Mouse (Mus musculus) ES-E14 (cell line): ENCODE data around the gene Polr1a. TPM values are rescaled to one million over a fixed set of nuclear protein-coding genes. Genes with fewer than 3 reads are reported as not detected.
"Not testable (repeated sequence)": the region's sequence is repeated elsewhere in the genome, so short reads cannot be mapped to it uniquely, and the experiment has no call there.

Experiments
- DNase-seq: peaks from one replicate; pipeline ENCODE4 v3.0.0-alpha.2; 2013; ENCODE audit warnings: low read depth, low spot score
- H3K27ac ChIP-seq: 2 replicates; pipeline ENCODE4 v1.5.1; 2012; ENCODE audit warnings: low read depth, mild to moderate bottlenecking, low read length, moderate library complexity, mixed read lengths; ENCODE audit not compliant: poor library complexity, insufficient read depth, severe bottlenecking
- H3K36me3 ChIP-seq: 2 replicates; pipeline ENCODE4 v1.6.1; 2012; ENCODE audit warnings: mild to moderate bottlenecking, low read length, moderate library complexity, mixed read lengths; ENCODE audit not compliant: control insufficient read depth, poor library complexity, insufficient read depth, severe bottlenecking
- H3K4me1 ChIP-seq, 2 experiments: fragments of 150-350 bp in 1 of 2; sonication (generic) in 1 of 2; 2 replicates each; pipeline ENCODE4 v1.6.1; 2012; ENCODE audit warnings: low read length in 2 of 2, mild to moderate bottlenecking in 1 of 2, mixed read lengths in 1 of 2; ENCODE audit not compliant: control insufficient read depth in 2 of 2, insufficient read depth in 2 of 2, poor library complexity in 1 of 2
- H3K4me3 ChIP-seq, 2 experiments: fragments of 150-350 bp in 1 of 2; sonication (generic) in 1 of 2; 2 replicates each; pipeline ENCODE4 v1.5.1; 2012; ENCODE audit warnings: low read length in 2 of 2, low read depth in 1 of 2, mild to moderate bottlenecking in 1 of 2, mixed read lengths in 1 of 2; ENCODE audit not compliant: insufficient read depth in 1 of 2, poor library complexity in 1 of 2, severe bottlenecking in 1 of 2
- H3K9ac ChIP-seq: 2 replicates; pipeline ENCODE4 v1.6.1; 2012; ENCODE audit warnings: low read depth, mild to moderate bottlenecking, low read length, mixed read lengths; ENCODE audit not compliant: poor library complexity, insufficient read depth, severe bottlenecking
- H3K9me3 ChIP-seq: fragments of 150-350 bp; sonication (generic); 2 replicates; pipeline ENCODE4 v1.6.1; 2012; ENCODE audit warnings: low read depth, mild to moderate bottlenecking, low read length; ENCODE audit not compliant: control insufficient read depth, insufficient read depth
- CHD2 ChIP-seq: IDR thresholded peaks from 2 replicates; pipeline ENCODE4 v1.6.1; 2014; ENCODE audit warnings: mild to moderate bottlenecking, low read depth, low read length, inconsistent platforms
- HCFC1 ChIP-seq: IDR thresholded peaks from 2 replicates; pipeline ENCODE4 v1.6.1; 2012; ENCODE audit warnings: low read length, inconsistent platforms, borderline replicate concordance; ENCODE audit not compliant: insufficient read depth
- MAFK ChIP-seq: IDR thresholded peaks from 2 replicates; pipeline ENCODE4 v1.6.1; 2014; ENCODE audit warnings: mild to moderate bottlenecking, low read depth, low read length, inconsistent platforms; ENCODE audit not compliant: insufficient read depth
- ZC3H11A ChIP-seq: IDR thresholded peaks from 2 replicates; pipeline ENCODE4 v1.6.1; 2012; ENCODE audit warnings: low read depth, mild to moderate bottlenecking, inconsistent platforms, low read length, borderline replicate concordance
- ZNF384 ChIP-seq: IDR thresholded peaks from 2 replicates; pipeline ENCODE4 v1.6.1; 2012; ENCODE audit warnings: low read depth, low read length, inconsistent platforms
- in situ Hi-C, 2 experiments: fragments of 600-800 bp; cut with MboI; formaldehyde crosslinking; loops; one replicate each; pipeline ENCODE4 v1.15.1; 2025; ENCODE audit warnings: low sequenced_read_pairs in 2 of 2, inconsistent platforms in 1 of 2; ENCODE audit not compliant: unreplicated experiment in 2 of 2
- total RNA-seq: library from RNA; depleted of rRNA; stranded (reverse); fragments of 300-350 nt; gene quantifications from 2 replicates; pipeline ENCODE4 v1.2.3, GENCODE M21; 2012

Polr1a gene
- total RNA-seq, 1 experiment = 111 TPM

DNA sequence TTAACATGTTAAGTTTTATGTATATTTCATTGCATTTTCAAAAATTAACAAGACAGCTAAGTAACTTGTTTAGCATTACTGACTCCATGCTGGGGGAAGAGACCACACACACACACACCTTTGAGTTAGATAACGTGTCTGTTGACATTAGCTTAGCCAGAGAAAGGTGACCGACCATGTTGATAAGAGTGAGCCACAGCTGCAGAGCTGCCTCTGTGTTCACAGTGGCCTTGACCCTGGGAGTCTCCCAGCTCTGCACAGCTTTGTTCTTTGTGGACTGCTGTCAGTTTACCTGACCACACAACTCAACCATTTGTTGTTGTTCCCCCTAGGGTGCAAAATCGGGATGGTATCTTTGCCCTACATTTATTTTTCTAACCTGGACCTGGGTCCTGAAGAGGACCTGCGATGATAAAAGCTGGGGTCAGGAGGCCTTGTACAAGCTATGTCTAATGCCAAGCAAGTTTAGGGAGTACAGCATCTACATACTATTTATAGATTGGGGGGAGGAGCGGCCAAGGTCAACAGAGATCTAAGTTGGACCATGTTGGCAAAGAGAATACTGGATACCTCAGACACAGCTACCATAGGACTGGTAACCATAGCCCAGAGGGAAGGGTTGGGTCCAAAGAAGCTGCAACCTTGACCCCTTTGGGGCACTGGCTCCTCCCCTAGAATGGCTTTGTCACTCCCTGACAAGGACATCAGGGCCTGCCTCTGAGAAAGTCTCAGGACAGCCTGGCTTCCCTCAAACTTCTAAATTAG lies 3.0 kb downstream of the Polr1a start:
- Histone ChIP-seq H3K9ac (no peak overlapping the region; the same call in 1 of the 2 replicates), H3K27ac (no peak overlapping the region), H3K4me1 (no peaks in the 10 kb centered on the region; a peak in 1 of 4 replicates), H3K4me3 (no peak overlapping the region), H3K9me3 (no peaks in the 10 kb centered on the region), H3K36me3 (peaks cover 2% of the 10 kb centered on the region; the same call in 1 of the 2 replicates)
- in situ Hi-C loops = no loop called here
- no peak for TF ChIP-seq ZNF384
- no peak for TF ChIP-seq CHD2
- TF ChIP-seq HCFC1 = no peak
- TF ChIP-seq ZC3H11A = no peak
- TF ChIP-seq MAFK = no peak
- no peak for DNase-seq

DNA sequence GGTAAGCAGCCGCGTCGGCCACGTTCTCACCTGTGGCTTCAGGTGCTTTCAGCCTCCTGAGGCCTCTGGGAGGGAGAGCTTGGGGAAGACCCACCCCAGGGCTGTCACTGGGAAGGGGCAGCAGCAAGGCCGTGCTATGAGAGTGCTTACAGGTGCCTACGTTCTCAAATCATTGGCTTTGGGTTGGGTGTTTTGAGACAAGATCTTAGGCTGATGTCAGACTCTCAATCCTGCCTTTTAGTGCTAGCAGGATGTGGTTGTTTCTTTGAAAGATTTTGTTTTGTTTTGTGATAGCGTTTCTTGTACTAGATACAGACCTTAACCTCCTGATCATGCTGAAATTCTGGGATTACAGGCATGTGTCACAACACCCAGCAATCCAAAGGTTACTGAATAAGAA lies 11.9 kb downstream of the Polr1a start:
- Histone ChIP-seq H3K4me3 (no peak overlapping the region), H3K4me1 (no peaks in the 10 kb centered on the region), H3K9me3 (no peaks in the 10 kb centered on the region), H3K27ac (no peak overlapping the region), H3K9ac (no peak overlapping the region), H3K36me3 (peaks cover 15% of the 10 kb centered on the region)
- TF ChIP-seq MAFK (no peak), ZNF384 (no peak), HCFC1 (no peak), ZC3H11A (no peak), CHD2 (no peak)
- DNase-seq = no peak
- in situ Hi-C loops = no loop called here

DNA sequence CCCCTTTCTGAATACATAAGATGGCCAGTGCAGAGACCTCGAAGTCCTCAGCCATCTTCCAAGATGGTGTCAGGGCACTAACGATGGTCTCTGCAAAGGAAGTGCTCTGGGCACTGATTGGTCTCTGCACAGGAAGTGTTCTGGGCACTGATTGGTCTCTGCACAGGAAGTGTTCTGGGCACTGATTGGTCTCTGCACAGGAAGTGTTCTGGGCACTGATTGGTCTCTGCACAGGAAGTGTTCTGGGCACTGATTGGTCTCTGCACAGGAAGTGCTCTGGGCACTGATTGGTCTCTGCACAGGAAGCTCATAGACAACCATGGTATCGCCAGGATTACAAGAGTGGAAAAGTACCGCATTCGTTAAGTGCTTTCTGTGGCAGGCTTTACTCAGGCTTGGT lies 16.4 kb downstream of the Polr1a start:
- H3K9me3 ChIP-seq, in situ Hi-C loops, H3K27ac ChIP-seq, H3K9ac ChIP-seq, DNase-seq, H3K4me1 ChIP-seq: not testable (repeated sequence)
- Histone ChIP-seq H3K36me3 (peaks cover 30% of the 10 kb centered on the region), H3K4me3 (peak overlapping the region in 1 of 2 experiments; percentile 0; a peak in 1 of 4 replicates)
- peak; percentile 82 for TF ChIP-seq CHD2

DNA sequence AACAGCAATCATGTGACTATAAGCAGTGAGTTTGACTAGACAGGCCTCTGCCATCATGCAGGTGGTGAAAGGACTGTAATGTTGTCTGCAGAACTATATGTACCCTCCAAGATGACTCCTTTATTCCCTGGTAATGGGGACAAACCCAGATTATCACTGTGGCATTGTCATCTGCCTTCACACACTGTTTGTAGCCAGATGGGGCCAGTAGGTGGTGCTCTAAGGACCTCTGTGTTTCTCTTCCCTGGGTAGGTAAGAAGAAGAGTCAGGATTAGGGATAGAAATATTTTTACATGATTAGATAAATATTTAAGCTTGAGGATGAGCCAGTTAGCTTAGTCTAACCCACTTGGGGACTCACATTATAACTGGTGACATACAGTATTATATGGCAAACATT lies 19.1 kb downstream of the Polr1a start:
- H3K4me3 ChIP-seq = no peak overlapping the region
- H3K27ac ChIP-seq = no peak overlapping the region
- H3K4me1 ChIP-seq = no peaks in the 10 kb centered on the region
- H3K36me3 ChIP-seq = peaks cover 28% of the 10 kb centered on the region
- no peak for DNase-seq
- no peak overlapping the region for H3K9ac ChIP-seq
- in situ Hi-C loops = no loop called here
- TF ChIP-seq ZNF384 (no peak), MAFK (no peak), CHD2 (no peak), ZC3H11A (no peak), HCFC1 (no peak)
- H3K9me3 ChIP-seq = no peaks in the 10 kb centered on the region

GRCm38 (mm10) chr6:71930053-71930452 lies 21.2 kb downstream of the Polr1a start:
- in situ Hi-C loops = no loop called here
- no peak for TF ChIP-seq HCFC1

More at GRCm38 (mm10) chr6:71930053-71930452, 21.2 kb downstream of the Polr1a start:
- H3K4me3 ChIP-seq = no peak overlapping the region
- H3K9me3 ChIP-seq = no peaks in the 10 kb centered on the region
- no peaks in the 10 kb centered on the region for H3K4me1 ChIP-seq
- H3K9ac ChIP-seq = no peak overlapping the region
- H3K27ac ChIP-seq = no peak overlapping the region
- no peak for DNase-seq
- peaks cover 33% of the 10 kb centered on the region for H3K36me3 ChIP-seq
